Mouse (Mus musculus) limb, embryonic 12.5 days (tissue): ENCODE results near the gene Pphln1. TPM values are rescaled to one million over a fixed set of nuclear protein-coding genes. Genes with fewer than 3 reads are reported as not detected.

Source experiments
- polyA plus RNA-seq: library from polyadenylated mRNA; unstranded; fragments of >200 nt; fragmentation: Nextera tagmentation; extraction: Ambion mirVana; gene quantifications from 2 replicates; pipeline ENCODE4 v1.2.1, GENCODE M21; 2016

Pphln1 gene
- polyA plus RNA-seq, 1 experiment from 2014 or later, result 84.7 TPM

Other genes starting within 250 kb of the Pphln1 start
- gene Gxylt1, start 123.2 kb upstream of the Pphln1 start, polyA plus RNA-seq, result 25.9 and 28.4 TPM in 2 replicates
- 70.4 and 75.8 TPM in 2 replicates for gene Yaf2, start 61.4 kb upstream of the Pphln1 start, polyA plus RNA-seq
- 174 and 179 TPM in 2 replicates for gene Zcrb1, start within 50 bp of the Pphln1 start, polyA plus RNA-seq
- 56.5 and 61.5 TPM in 2 replicates for gene Prickle1, start 197.5 kb downstream of the Pphln1 start, polyA plus RNA-seq